26 mouse cellular contexts compared by ENCODE assay signal in the genomic region with DNA sequence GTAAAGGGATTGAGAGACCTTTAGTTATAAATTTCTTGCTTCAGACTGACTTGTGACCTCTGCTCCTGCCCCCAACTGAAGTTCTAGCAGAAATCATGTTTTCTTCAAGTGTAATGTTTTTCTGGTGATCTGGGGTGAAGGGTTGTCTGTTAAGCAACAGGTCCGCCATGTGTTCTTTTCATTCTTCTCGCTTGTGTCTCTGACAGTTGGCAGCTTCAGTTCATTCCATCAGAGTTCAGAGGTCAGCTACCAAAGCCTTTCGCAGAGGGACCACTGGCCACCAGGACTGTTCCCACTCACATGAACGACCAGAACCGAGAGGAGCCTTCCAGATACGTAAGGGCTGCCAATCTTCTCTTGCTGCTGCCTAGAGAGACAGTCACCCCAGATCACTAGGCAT. TPM values are rescaled to one million over a fixed set of nuclear protein-coding genes. Genes with fewer than 3 reads are reported as not detected.
DNase-seq lines count a peak whose midpoint lies in the region; ATAC-seq and TF ChIP-seq lines count a peak whose summit lies in the region.
"Had no signal": no experiment of that assay in that cellular context is flagged by ENCODE, and none has a peak within 500 bp of the region (broad histone marks: within the 10 kb centered on the region; RNA-seq: fewer than 3 reads in every experiment).

No protein-coding gene starts in this region.

- no peaks in the 10 kb centered on the region for H3K4me1 ChIP-seq in liver, adult 2 months (ENCODE audit: control insufficient read depth, insufficient read depth, low read length)
- H3K4me1 ChIP-seq in liver, embryonic 14.5 days (replicated peaks; ENCODE audit: control insufficient read depth in 2 of 2, insufficient read depth in 2 of 2, low read length in 1 of 2) = peaks cover 58 to 59% of the 10 kb centered on the region in 2 experiments
- H3K4me1 ChIP-seq in intestine, embryonic 15.5 days (replicated peaks) = no peaks in the 10 kb centered on the region
- H3K4me1 ChIP-seq: embryonic facial prominence, embryonic 13.5 days; forebrain, embryonic 15.5 days; hindbrain, embryonic 10.5 days; limb, embryonic 10.5 days; lung, embryonic 15.5 days; midbrain, embryonic 15.5 days; stomach, embryonic 15.5 days had no signal

- TF ChIP-seq CTCF in gastrocnemius, adult 2 months (IDR thresholded peaks at IDR 0.05) = no peak
- TF ChIP-seq CTCF in liver, adult 2 months (IDR thresholded peaks at IDR 0.05; ENCODE audit: low read depth, low read length) = no peak
- TF ChIP-seq CTCF in liver, embryonic 14.5 days (IDR thresholded peaks at IDR 0.05; ENCODE audit: low read depth) = no peak

- WGBS in liver, adult 2 months = 75% methylated on average over 6 of the region's 6 CpGs
- WGBS in liver, embryonic 14.5 days (ENCODE audit: insufficient replicate concordance) = 89% methylated on average over 6 of the region's 6 CpGs
- 87% methylated on average over 6 of the region's 6 CpGs for WGBS in intestine, embryonic 15.5 days

- no peak for TF ChIP-seq EP300 in liver, embryonic 14.5 days (IDR thresholded peaks at IDR 0.05; ENCODE audit: low read depth)

- H3K27me3 ChIP-seq in liver, adult 2 months (ENCODE audit: control insufficient read depth, insufficient read depth, low read length) = no peaks in the 10 kb centered on the region
- no peaks in the 10 kb centered on the region for H3K27me3 ChIP-seq in liver, embryonic 14.5 days (ENCODE audit: control insufficient read depth, insufficient read depth, low read length)
- H3K27me3 ChIP-seq in intestine, embryonic 15.5 days (replicated peaks) = no peaks in the 10 kb centered on the region
- H3K27me3 ChIP-seq: embryonic facial prominence, embryonic 13.5 days; forebrain, embryonic 15.5 days; lung, embryonic 15.5 days; midbrain, embryonic 15.5 days; stomach, embryonic 15.5 days had no signal

- no peak for TF ChIP-seq POLR2A in liver, adult 2 months (IDR thresholded peaks at IDR 0.05; ENCODE audit: extremely low read depth, insufficient read depth, low read length)

- H3K4me2 ChIP-seq in liver, embryonic 14.5 days (ENCODE audit: low read depth) = no peak overlapping the region
- no peak overlapping the region for H3K4me2 ChIP-seq in intestine, embryonic 15.5 days (replicated peaks)
- H3K4me2 ChIP-seq: embryonic facial prominence, embryonic 13.5 days; forebrain, embryonic 15.5 days; lung, embryonic 15.5 days; midbrain, embryonic 15.5 days; stomach, embryonic 15.5 days had no signal

- no peaks in the 10 kb centered on the region for H3K79me2 ChIP-seq in liver, adult 2 months (ENCODE audit: control insufficient read depth, insufficient read depth, low read length)

- H3K9ac ChIP-seq in liver, adult 2 months (ENCODE audit: low read depth, low read length) = no peak overlapping the region
- H3K9ac ChIP-seq in liver, embryonic 14.5 days (replicated peaks) = no peak overlapping the region
- no peak overlapping the region for H3K9ac ChIP-seq in intestine, embryonic 15.5 days
- H3K9ac ChIP-seq: embryonic facial prominence, embryonic 13.5 days; forebrain, embryonic 15.5 days; lung, embryonic 15.5 days; midbrain, embryonic 15.5 days; stomach, embryonic 15.5 days had no signal

- H3K4me3 ChIP-seq in gastrocnemius, adult 2 months = no peak overlapping the region
- no peak overlapping the region for H3K4me3 ChIP-seq in liver, adult 2 months (ENCODE audit: insufficient read depth, low read depth, low read length)
- no peak overlapping the region for H3K4me3 ChIP-seq in liver, embryonic 14.5 days (ENCODE audit: insufficient read depth in 1 of 2, low read depth in 2 of 2, low read length in 2 of 2)
- no peak overlapping the region for H3K4me3 ChIP-seq in intestine, embryonic 15.5 days (replicated peaks)
- H3K4me3 ChIP-seq: embryonic facial prominence, embryonic 13.5 days; forebrain, embryonic 15.5 days; hindbrain, embryonic 10.5 days; left cerebral cortex, adult 2 months; limb, embryonic 10.5 days; lung, embryonic 15.5 days; midbrain, embryonic 15.5 days; myocyte; stomach, embryonic 15.5 days had no signal

- H3K9me3 ChIP-seq in liver, embryonic 14.5 days (ENCODE audit: control insufficient read depth, low read length) = no peaks in the 10 kb centered on the region
- no peaks in the 10 kb centered on the region for H3K9me3 ChIP-seq in intestine, embryonic 15.5 days
- H3K9me3 ChIP-seq: embryonic facial prominence, embryonic 13.5 days; forebrain, embryonic 15.5 days; hindbrain, embryonic 10.5 days; limb, embryonic 10.5 days; lung, embryonic 15.5 days; midbrain, embryonic 15.5 days; stomach, embryonic 15.5 days had no signal

- intact Hi-C loops in gastrocnemius, adult 2 months (cut with DNase I) = no loop called here

- peak overlapping the region; percentile 94 for H3K27ac ChIP-seq in gastrocnemius, adult 2 months
- no peak overlapping the region for H3K27ac ChIP-seq in liver, adult 2 months (replicated peaks; ENCODE audit: insufficient read depth, low read depth, low read length)
- peak overlapping the region; percentile 24 for H3K27ac ChIP-seq in liver, embryonic 14.5 days
- H3K27ac ChIP-seq in intestine, embryonic 15.5 days = no peak overlapping the region
- H3K27ac ChIP-seq: embryonic facial prominence, embryonic 13.5 days; forebrain, embryonic 15.5 days; hindbrain, embryonic 10.5 days; hindbrain, postnatal 0 days; kidney, postnatal 0 days; left cerebral cortex, adult 2 months; limb, embryonic 10.5 days; lung, embryonic 15.5 days; midbrain, embryonic 15.5 days; stomach, embryonic 15.5 days had no signal

- DNase-seq in gastrocnemius, adult 2 months = no peak
- no peak for DNase-seq in gastrocnemius, postnatal 4 days (ENCODE audit: low spot score in 2 of 2)
- peak; percentile 20 for DNase-seq in liver, adult 2 months (ENCODE audit: extremely low read depth, low read depth, low spot score)
- DNase-seq in liver = no peak
- DNase-seq in liver, embryonic 14.5 days (ENCODE audit: low read depth in 3 of 3, low spot score in 3 of 3) = no peak
- DNase-seq in lung, postnatal 36 days = peak; percentile 59
- no peak for DNase-seq in urinary bladder, postnatal 10 days (ENCODE audit: low spot score)
- DNase-seq: cerebellum, postnatal 10 days; gastrocnemius, postnatal 36 days; layer of hippocampus, adult 9-11 months; thymus, adult 2 months had no signal

- ATAC-seq in liver, embryonic 14.5 days (ENCODE audit: insufficient read depth) = no peak
- ATAC-seq in intestine, embryonic 15.5 days = no peak
- ATAC-seq: forebrain, embryonic 15.5 days; hindbrain, postnatal 0 days; midbrain, embryonic 15.5 days had no signal

- H3K36me3 ChIP-seq in liver, adult 2 months (ENCODE audit: control insufficient read depth, insufficient read depth, low read length) = peaks cover 20% of the 10 kb centered on the region
- H3K36me3 ChIP-seq in liver, embryonic 14.5 days (replicated peaks; ENCODE audit: control insufficient read depth, insufficient read depth, low read depth) = peaks cover 10% of the 10 kb centered on the region
- peaks cover 11% of the 10 kb centered on the region; the same call in 1 of the 2 replicates for H3K36me3 ChIP-seq in intestine, embryonic 15.5 days

RNA-seq across cellular contexts. Expression of a gene that starts 33.2 kb away (rescaled TPM):
- total RNA-seq in gastrocnemius, adult 2 months (2021) = 10 to 100 TPM; 10.4 to 11.2 TPM
- 10 to 100 TPM; 15.9 to 16.9 TPM for total RNA-seq in gastrocnemius, postnatal 4 days (2021)
- total RNA-seq in liver, adult 2 months (2014; rRNA removed) = 46.4 and 58.8 TPM in 2 replicates
- 41.1 and 43.2 TPM in 2 replicates for polyA plus RNA-seq in liver, adult 2 months (2012; rRNA removed)
- 11.4 and 11.5 TPM in 2 replicates for polyA plus RNA-seq in liver, embryonic 14.5 days (2012; rRNA removed)
- 15.8 and 16.9 TPM in 2 replicates for polyA plus RNA-seq in liver, embryonic 14.5 days (2014; fragmentation: Nextera tagmentation; extraction: Ambion mirVana)
- 26.1 and 30.6 TPM in 2 replicates for polyA plus RNA-seq in intestine, embryonic 15.5 days (2015; fragmentation: Nextera tagmentation; extraction: Ambion mirVana)

RNA-seq across cellular contexts. Expression of a gene that starts 33.7 kb away (rescaled TPM):
- 10 to 100 TPM in 1 of 2 experiments, 1 to 10 TPM in 1; 7.8 to 11.2 TPM for total RNA-seq in gastrocnemius, adult 2 months (2021)
- 10 to 100 TPM; 15.0 to 16.3 TPM for total RNA-seq in gastrocnemius, postnatal 4 days (2021)
- total RNA-seq in liver, adult 2 months (2014; rRNA removed) = 16.0 and 16.2 TPM in 2 replicates
- 14.7 and 16.3 TPM in 2 replicates for polyA plus RNA-seq in liver, adult 2 months (2012; rRNA removed)
- polyA plus RNA-seq in liver, embryonic 14.5 days (2012; rRNA removed) = 10.1 and 10.8 TPM in 2 replicates
- 12.7 and 13.5 TPM in 2 replicates for polyA plus RNA-seq in liver, embryonic 14.5 days (2014; fragmentation: Nextera tagmentation; extraction: Ambion mirVana)
- 40.8 and 42.8 TPM in 2 replicates for polyA plus RNA-seq in intestine, embryonic 15.5 days (2015; fragmentation: Nextera tagmentation; extraction: Ambion mirVana)

RNA-seq across cellular contexts. Expression of a gene that starts 36.6 kb away (rescaled TPM):
- total RNA-seq in gastrocnemius, adult 2 months (2021) = 1 to 10 TPM; 5.9 to 7.6 TPM
- total RNA-seq in gastrocnemius, postnatal 4 days (2021) = 10 to 100 TPM; 16.8 to 17.7 TPM
- total RNA-seq in liver, adult 2 months (2014; rRNA removed) = 10.3 and 10.8 TPM in 2 replicates
- 5.2 and 6.5 TPM in 2 replicates for polyA plus RNA-seq in liver, adult 2 months (2012; rRNA removed)
- polyA plus RNA-seq in liver, embryonic 14.5 days (2012; rRNA removed) = 20.9 and 27.7 TPM in 2 replicates
- 69.1 and 75.0 TPM in 2 replicates for polyA plus RNA-seq in liver, embryonic 14.5 days (2014; fragmentation: Nextera tagmentation; extraction: Ambion mirVana)
- 62.8 and 65.7 TPM in 2 replicates for polyA plus RNA-seq in intestine, embryonic 15.5 days (2015; fragmentation: Nextera tagmentation; extraction: Ambion mirVana)

RNA-seq across cellular contexts. Expression of a gene that starts 40.4 kb away (rescaled TPM):
- total RNA-seq in gastrocnemius, adult 2 months (2021) = 1 to 10 TPM; 3.4 to 3.9 TPM
- total RNA-seq in gastrocnemius, postnatal 4 days (2021) = 1 to 10 TPM; 5.9 to 6.9 TPM
- 4.2 and 4.7 TPM in 2 replicates for total RNA-seq in liver, adult 2 months (2014; rRNA removed)
- 2.5 and 2.6 TPM in 2 replicates for polyA plus RNA-seq in liver, adult 2 months (2012; rRNA removed)
- polyA plus RNA-seq in liver, embryonic 14.5 days (2012; rRNA removed) = 4.0 and 5.2 TPM in 2 replicates
- polyA plus RNA-seq in liver, embryonic 14.5 days (2014; fragmentation: Nextera tagmentation; extraction: Ambion mirVana) = 9.4 and 12.8 TPM in 2 replicates
- 11.0 and 11.6 TPM in 2 replicates for polyA plus RNA-seq in intestine, embryonic 15.5 days (2015; fragmentation: Nextera tagmentation; extraction: Ambion mirVana)

RNA-seq across cellular contexts. Expression of a gene that starts 56.3 kb away (rescaled TPM):
- 100 to 1,000 TPM; 123 to 143 TPM for total RNA-seq in gastrocnemius, adult 2 months (2021)
- 100 to 1,000 TPM; 135 to 140 TPM for total RNA-seq in gastrocnemius, postnatal 4 days (2021)
- total RNA-seq in liver, adult 2 months (2014; rRNA removed) = 0.55 TPM in 1 of 2 replicates, not detected in the other
- 0.88 and 1.1 TPM in 2 replicates for polyA plus RNA-seq in liver, adult 2 months (2012; rRNA removed)
- 0.20 and 0.35 TPM in 2 replicates for polyA plus RNA-seq in liver, embryonic 14.5 days (2012; rRNA removed)
- not detected in 2 replicates for polyA plus RNA-seq in liver, embryonic 14.5 days (2014; fragmentation: Nextera tagmentation; extraction: Ambion mirVana)
- polyA plus RNA-seq in intestine, embryonic 15.5 days (2015; fragmentation: Nextera tagmentation; extraction: Ambion mirVana) = 5.3 and 5.4 TPM in 2 replicates
- total RNA-seq: megakaryocyte-erythroid progenitor cell, adult 5-6 weeks; MEL had no signal
- polyA plus RNA-seq: forebrain, embryonic 15.5 days; limb, embryonic 10.5 days; neural tube, embryonic 14.5 days had no signal

Comparison
In these comparisons a context has a peak if more than half of its experiments do, and no peak if none do; other contexts are left out.
1. DNase-seq: peak in liver, adult 2 months (single experiment) and lung, postnatal 36 days (single experiment); none in gastrocnemius, adult 2 months (single experiment), gastrocnemius, postnatal 4 days (0 of 2), liver (single experiment), liver, embryonic 14.5 days (0 of 3) and urinary bladder, postnatal 10 days (single experiment).
2. H3K27ac ChIP-seq: peak in gastrocnemius, adult 2 months (single experiment) and liver, embryonic 14.5 days (single experiment); none in liver, adult 2 months (single experiment) and intestine, embryonic 15.5 days (single experiment).